Mouse (Mus musculus) pancreas, adult 10 weeks (tissue): Measurements from ENCODE around the gene Gm3095. TPM values are rescaled to one million over a fixed set of nuclear protein-coding genes. Genes with fewer than 3 reads are reported as not detected.

Experiments used
- polyA plus RNA-seq: library from polyadenylated mRNA; stranded (reverse); fragments of 350-450 nt; fragmentation: Illumina TruSeq; extraction: RNeasy Lipid Tissue Mini Kit (QIAGEN cat#74804); gene quantifications from one replicate; pipeline ENCODE4 v1.2.3, GENCODE M21; 2015; ENCODE audit warnings: low read depth, low replicate concordance; ENCODE audit not compliant: insufficient read depth

Gm3095 gene
- not detected for polyA plus RNA-seq

GRCm38 (mm10) chr14:3963247-3963646 lies at the start of gene Gm3095:
Gene Gm3095 (plus strand): TSS chr14:3963547.

GRCm38 (mm10) chr14:3931456-3931855 lies 31.9 kb upstream of the Gm3095 start, which contains the start of gene Gm3029:
Gene Gm3029 (plus strand): TSS chr14:3931756.

GRCm38 (mm10) chr14:3998094-3998493 lies 34.7 kb downstream of the Gm3095 start, which contains the start of gene Gm3099:
Gene Gm3099 (plus strand): TSS chr14:3998394.

Other genes with a start within 250 kb of the Gm3095 start
- not detected for gene Gm3002, start 153.5 kb upstream of the Gm3095 start, polyA plus RNA-seq
- not detected for gene Gm3033, start 117.3 kb upstream of the Gm3095 start, polyA plus RNA-seq
- gene Gm2916, start 79.4 kb upstream of the Gm3095 start, polyA plus RNA-seq = not detected
- not detected for gene Gm3029, start 31.8 kb upstream of the Gm3095 start, polyA plus RNA-seq
- gene Gm3099, start 34.8 kb downstream of the Gm3095 start, polyA plus RNA-seq = not detected
- not detected for gene Gm5796, start 60.4 kb downstream of the Gm3095 start, polyA plus RNA-seq
- gene Gm3115, start 120.6 kb downstream of the Gm3095 start, polyA plus RNA-seq = not detected
- not detected for gene Gm8108, start 147.0 kb downstream of the Gm3095 start, polyA plus RNA-seq
- not detected for gene Gm3127, start 201.5 kb downstream of the Gm3095 start, polyA plus RNA-seq
- gene Gm2974, start 219.0 kb downstream of the Gm3095 start, polyA plus RNA-seq = not detected